Mouse (Mus musculus) urinary bladder, postnatal 14 days (tissue): ENCODE measurements around the gene Pcif1.

Source experiments
- DNase-seq: peaks from one replicate; pipeline ENCODE4 v3.0.0; 2021; ENCODE audit warnings: low spot score

Pcif1 gene

GRCm38 (mm10) chr2:164894048-164894447 is 14.9 kb downstream of the Pcif1 start:
- DNase-seq = no peak

GRCm38 (mm10) chr2:164894644-164895043 is 15.5 kb downstream of the Pcif1 start:
- no peak for DNase-seq

DNA sequence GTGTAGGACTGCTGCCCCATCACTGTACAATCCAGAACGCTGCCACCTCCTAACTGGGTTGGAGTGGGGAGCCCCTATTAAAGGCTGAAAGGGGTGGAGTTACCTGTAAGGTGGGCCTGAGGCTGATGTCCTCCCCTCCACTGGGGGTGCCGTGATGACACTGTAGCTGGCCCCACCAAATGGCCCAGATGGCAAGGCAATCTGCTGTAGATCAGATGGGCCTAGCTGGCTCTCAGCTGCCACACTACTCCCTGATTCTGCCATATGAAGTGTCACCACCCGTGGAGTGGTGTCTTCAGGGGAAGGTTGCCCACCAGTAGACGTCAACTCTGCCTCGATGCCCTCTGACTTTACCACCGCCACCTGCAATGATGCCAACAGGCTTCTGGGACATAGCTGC is 16.8 kb downstream of the Pcif1 start:
- no peak for DNase-seq

DNA sequence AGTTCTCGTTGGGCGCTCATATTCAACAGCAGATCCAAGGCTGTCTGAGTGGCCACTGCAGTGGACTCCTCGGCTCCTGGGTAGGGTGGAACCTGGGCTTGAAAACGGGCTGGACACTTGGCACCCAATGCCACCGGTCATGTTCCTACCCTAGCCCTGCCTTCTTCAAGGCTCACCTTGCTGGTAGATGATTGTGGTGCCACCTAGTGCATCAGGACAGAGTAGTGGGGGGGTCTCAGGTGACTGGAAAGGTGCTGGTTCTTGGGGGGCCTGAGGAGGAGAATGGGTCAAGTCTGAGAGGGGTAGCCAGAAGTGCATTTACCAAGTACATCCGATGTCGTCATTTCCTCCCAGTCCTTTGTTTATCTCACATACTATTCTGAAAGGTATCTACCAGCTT is 18.9 kb downstream of the Pcif1 start:
- no peak for DNase-seq

DNA sequence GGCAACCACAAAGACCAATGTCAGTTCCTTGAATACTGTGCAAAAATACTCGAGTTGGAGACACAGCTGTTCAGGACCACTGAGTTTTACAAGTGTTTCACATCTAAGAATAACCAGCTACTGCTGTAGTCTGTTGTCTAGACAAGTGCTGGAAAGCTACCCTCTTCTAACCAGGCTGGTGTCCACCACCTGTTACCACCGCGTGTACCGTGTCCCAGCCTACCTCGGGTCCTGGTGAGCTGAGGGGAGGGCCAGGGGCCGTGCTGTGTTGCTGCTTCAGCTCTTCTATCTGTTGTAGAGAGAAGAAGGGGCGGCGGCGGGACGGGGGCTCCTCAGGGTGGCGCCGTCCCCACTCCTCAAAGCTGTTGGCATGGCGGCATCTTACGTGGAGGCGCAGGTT is 19.9 kb downstream of the Pcif1 start:
- DNase-seq = no peak

DNA sequence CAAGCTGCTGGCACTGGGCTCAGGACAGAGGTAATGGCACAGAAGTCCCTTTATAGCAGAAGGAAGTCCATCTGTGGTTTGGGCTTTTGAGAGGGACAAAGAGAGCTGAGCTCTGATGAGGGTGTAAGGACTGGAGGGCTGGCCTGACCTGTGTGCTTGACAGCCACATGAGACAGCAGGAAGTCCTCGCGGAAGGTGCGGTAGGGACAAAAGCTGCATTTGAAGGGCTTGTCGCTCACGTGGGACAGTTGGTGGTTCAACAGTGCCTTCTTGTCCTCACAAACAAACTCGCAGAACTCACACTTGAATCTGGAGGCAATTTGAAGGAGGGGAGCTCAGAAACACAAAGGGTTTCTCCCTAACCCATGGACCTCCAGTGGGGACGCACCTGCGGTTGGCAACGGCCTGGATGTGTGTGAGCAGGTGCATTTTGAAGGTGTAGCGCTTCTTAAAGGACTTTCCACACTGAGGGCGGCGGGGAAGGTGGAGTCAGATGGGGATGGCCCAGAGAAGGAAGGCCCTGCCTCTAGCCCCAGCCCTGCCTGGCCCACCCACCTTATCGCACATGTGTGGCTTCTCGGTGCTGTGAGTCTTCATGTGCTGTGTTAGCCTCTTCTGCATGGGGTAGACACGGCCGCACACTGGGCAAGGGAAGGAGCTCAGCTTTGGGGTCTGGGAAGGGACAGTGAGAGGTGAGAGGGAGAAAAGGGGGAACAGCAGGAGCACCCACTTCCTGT is 20.8 kb downstream of the Pcif1 start:
- DNase-seq = no peak

DNA sequence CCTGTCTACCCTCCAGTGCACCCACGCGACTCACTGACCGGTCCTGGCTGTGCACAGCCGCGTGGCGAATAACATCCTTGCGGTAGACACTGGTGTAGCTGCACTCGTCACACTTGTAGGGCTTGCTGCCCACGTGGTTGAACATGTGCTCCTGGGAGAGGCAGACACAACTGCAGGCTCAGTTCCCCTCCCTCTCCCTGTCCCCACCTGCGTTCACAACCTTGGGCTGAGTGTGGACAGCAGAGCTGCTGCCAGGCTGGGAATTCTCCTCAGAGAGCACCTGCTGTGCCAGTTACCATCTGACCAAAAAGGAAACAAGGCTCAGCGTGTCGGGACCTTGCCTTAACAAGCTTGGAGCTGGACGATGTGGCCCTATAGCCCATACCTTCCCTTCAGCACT is 22.3 kb downstream of the Pcif1 start:
- DNase-seq = no peak

GRCm38 (mm10) chr2:164903496-164903895 is 24.4 kb downstream of the Pcif1 start:
- no peak for DNase-seq

GRCm38 (mm10) chr2:164906071-164906470 is 27.0 kb downstream of the Pcif1 start:
- no peak for DNase-seq

DNA sequence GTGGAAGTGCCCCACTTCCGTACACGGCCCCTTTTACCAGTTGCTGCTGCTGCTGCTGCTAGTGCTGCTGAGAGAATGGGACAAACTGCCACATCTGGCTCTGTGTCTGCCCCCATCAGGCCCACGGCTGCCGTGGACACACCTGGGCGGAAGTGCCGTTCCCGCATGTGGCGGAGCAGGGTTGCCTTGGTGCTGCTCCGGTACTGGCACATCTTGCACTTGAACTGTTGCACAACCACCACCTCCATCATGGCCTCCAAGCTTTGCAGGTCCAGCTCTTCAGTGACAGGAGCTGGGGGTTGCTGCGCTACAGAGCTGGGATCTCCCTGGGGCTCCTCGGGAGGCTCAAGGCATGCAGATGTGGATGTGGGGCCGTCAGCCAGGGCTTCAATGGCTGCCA is 28.4 kb downstream of the Pcif1 start:
- DNase-seq = no peak

DNA sequence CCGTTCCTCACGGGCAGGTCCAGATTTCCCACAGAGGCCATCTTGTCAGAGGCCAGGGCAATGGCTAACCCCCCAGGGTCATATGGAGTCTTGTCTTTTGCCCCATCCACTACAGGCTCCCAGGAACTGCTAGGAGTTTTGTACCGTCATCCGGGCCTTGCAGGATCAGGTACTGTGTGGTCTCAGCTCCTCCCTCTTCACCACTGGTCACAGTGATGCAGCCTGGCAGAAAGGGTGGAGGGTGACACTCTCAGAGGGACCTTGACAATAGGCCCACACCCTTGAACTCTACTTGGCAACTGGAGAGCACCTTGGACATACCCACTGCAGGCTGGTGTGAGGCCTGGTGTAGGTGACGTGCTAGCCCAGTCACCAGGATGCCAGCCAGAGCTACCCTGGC is 28.9 kb downstream of the Pcif1 start:
- DNase-seq = no peak

- no peak for DNase-seq
These were observed 30.0 kb downstream of the Pcif1 start for GRCm38 (mm10) chr2:164909100-164909499.

DNA sequence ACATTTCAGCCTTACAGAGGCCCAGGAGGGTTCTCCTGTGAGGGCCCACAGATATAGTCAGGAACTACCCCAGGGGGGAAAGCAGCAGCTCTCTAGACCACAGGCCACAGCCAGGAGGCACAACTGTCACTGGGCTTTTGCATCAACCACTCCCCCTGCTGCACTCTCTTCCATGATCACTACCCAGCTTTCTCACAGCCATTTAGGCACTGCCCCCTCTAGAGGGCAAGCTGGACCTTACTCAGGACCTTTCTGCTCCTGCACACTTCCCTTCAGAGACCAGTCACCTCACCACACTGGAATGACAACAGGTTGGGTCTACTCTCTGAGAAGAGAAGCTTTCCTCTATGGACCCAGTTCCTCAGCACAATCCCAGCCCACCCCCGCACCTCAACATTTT is 30.4 kb downstream of the Pcif1 start:
- DNase-seq = peak; percentile 35

DNA sequence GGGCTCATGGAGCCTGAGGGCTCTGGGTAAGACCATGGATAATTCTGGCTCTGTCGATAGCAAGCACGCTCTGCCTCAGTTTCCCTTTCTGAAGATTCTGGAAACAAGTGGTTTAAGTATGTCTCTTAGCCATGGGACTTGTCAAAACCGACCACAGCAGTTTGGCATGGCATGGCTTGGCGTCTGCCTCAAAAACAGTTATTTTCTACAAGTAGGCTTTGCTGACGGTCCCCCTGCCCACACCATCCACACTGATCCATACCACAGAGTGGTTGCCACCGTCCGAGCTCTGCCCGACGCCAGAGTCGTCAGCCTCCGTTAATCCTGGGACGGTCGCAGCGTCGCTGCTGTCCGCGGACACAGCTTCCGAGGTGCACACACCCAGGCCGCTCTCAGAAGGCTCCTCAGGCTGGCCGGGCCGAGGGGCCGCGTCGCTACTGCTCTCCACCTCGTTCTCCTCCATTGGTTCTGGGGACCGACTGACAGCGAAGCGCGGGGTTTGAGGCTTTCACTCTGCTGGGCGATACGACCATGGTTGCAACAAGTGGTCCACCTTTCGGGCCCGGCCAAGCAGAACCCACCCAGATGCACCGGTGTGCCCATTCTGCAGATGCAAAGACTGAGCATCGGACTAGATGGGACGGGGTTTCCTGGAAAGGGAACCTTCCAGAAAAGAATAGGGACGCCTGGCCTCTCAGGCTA is 31.4 kb downstream of the Pcif1 start:
- no peak for DNase-seq

GRCm38 (mm10) chr2:164911086-164912048 is 32.3 kb downstream of the Pcif1 start, which contains the start of gene Zfp335:
Gene Zfp335 (minus strand): TSS chr2:164911757.
- peak; percentile 93 for DNase-seq

DNA sequence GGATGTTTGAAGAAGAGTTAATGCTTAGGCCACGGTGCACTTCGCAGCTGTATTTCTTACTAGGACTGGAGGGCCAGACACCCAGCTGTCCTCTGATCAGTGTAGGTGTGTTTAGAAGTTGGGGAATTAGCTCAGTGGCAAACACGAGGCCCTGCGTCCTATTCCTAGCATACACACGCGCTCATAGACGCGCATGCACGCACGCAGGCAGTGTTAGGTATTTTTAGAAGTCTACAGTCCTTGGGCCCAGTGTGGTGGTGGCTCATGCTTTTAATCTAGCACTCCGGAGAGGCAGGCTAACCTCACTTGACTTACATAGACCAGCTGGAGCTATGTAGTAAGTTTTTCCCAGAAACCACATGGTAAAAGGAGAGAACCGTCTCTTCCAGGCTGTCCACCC is 33.0 kb downstream of the Pcif1 start:
- no peak for DNase-seq

DNA sequence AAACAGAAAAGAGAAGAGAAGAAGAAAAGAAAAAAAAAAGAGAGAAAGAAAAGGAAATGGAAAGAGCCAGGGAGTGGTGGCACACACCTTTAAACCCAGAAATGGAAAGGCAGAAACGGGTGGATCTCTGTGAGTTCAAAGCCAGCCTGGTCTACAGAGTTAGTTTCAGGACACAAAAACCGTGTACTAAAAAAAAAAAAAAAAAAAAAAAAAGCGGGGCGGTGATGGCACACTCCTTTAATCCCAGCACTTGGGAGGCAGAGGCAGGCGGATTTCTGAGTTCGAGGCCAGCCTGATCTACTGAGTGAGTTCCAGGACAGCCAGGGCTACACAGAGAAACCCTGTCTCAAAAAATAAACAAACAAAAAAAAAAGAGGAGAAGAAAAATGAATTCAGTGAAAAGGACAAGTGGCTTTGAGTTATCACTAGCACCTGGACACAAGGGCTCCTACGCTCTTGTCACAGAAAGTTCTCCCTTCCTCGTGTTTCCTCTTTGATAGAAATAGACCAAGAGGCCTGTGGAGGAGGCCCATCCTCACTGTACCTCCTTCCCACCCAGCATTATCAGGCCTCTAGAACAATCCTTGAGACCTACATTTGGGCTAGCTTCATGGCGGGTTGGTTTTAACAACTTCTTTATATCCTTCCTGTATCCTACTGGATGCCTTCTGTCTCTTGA is 33.8 kb downstream of the Pcif1 start:
- DNase-seq = no peak

GRCm38 (mm10) chr2:164913428-164913786 is 34.3 kb downstream of the Pcif1 start:
- peak; percentile 62 for DNase-seq

DNA sequence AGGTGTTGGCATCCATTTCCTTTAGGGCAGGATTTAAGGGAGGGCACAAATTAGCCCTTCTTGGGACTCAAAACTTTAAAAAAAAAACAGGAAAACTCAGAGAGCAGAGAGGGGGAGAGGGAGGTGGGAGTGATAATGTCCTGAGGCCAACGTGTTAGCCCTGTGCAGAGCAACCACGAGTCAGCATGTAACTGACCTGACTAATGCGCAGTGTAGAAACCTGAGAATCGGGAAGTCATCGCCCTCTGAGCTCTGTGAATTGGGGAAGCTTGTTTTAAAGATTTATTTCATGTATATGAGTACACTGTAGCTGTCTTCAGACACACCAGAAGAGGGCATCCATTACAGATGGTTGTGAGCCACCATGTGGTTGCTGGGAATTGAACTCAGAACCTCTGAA is 37.7 kb downstream of the Pcif1 start:
- no peak for DNase-seq

DNA sequence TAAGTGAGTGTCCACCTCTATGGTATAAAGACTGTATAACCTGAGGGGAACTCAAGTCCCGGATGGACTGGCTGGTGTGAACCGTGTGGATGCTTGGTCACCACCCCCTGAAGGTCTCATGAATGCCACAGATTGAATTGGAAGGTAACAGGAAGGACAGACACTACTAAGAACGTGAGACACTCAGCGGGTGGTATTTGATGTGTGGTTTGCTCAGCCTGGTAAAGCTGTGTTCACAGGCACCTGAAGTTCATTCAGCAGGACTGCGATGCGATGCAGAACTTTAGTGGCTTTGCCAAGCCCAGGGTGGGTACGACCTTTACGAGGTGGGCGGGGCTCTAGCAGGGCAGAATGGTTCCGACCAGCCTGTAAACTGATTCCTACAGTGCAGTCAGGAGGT is 38.3 kb downstream of the Pcif1 start:
- DNase-seq = no peak

GRCm38 (mm10) chr2:164918325-164918724 is 39.2 kb downstream of the Pcif1 start:
- no peak for DNase-seq

GRCm38 (mm10) chr2:164921984-164922383 is 42.9 kb downstream of the Pcif1 start:
- no peak for DNase-seq
